Mouse (Mus musculus): ENCODE results near the gene Wdfy4. TPM values are rescaled to one million over a fixed set of nuclear protein-coding genes. Genes with fewer than 3 reads are reported as not detected.

Gene Wdfy4
- polyA plus RNA-seq, 1 experiment from 2014 or later: 0.09 TPM

- H3K27me3 ChIP-seq: no peaks in the 10 kb centered on the region
- no peak overlapping the region for H3K4me3 ChIP-seq (replicated peaks)
- H3K36me3 ChIP-seq (replicated peaks): no peaks in the 10 kb centered on the region
- ATAC-seq (ENCODE audit: low FRiP score): no peak
- H3K9me3 ChIP-seq: no peaks in the 10 kb centered on the region
- H3K4me2 ChIP-seq: no peak overlapping the region
- no peaks in the 10 kb centered on the region for H3K4me1 ChIP-seq
- no peak overlapping the region for H3K9ac ChIP-seq
- 87% methylated on average over 5 of the region's 5 CpGs for WGBS
- H3K27ac ChIP-seq: no peak overlapping the region
Measured at GRCm38 (mm10) chr14:33180102-33180501, 5.2 kb downstream of the Wdfy4 start.

- H3K36me3 ChIP-seq (replicated peaks): no peaks in the 10 kb centered on the region
- H3K4me2 ChIP-seq: no peak overlapping the region
- no peaks in the 10 kb centered on the region for H3K4me1 ChIP-seq
- H3K27ac ChIP-seq: no peak overlapping the region
- no peaks in the 10 kb centered on the region for H3K9me3 ChIP-seq
- WGBS: 83% methylated on average over 4 of the region's 4 CpGs
- H3K27me3 ChIP-seq: no peaks in the 10 kb centered on the region
- H3K9ac ChIP-seq: no peak overlapping the region
- H3K4me3 ChIP-seq (replicated peaks): no peak overlapping the region
- no peak for ATAC-seq (ENCODE audit: low FRiP score)
Measured at GRCm38 (mm10) chr14:33175059-33175821, 10.1 kb downstream of the Wdfy4 start.

GRCm38 (mm10) chr14:33171942-33172341, 13.4 kb downstream of the Wdfy4 start:
- no peak overlapping the region for H3K9ac ChIP-seq
- no peaks in the 10 kb centered on the region for H3K9me3 ChIP-seq
- H3K27me3 ChIP-seq: no peaks in the 10 kb centered on the region
- 82% methylated on average over 1 of the region's 1 CpGs for WGBS
- H3K27ac ChIP-seq: no peak overlapping the region
- H3K4me1 ChIP-seq: no peaks in the 10 kb centered on the region
- no peaks in the 10 kb centered on the region for H3K36me3 ChIP-seq (replicated peaks)
- no peak overlapping the region for H3K4me3 ChIP-seq (replicated peaks)
- H3K4me2 ChIP-seq: no peak overlapping the region
- no peak for ATAC-seq (ENCODE audit: low FRiP score)

GRCm38 (mm10) chr14:33168750-33169149, 16.6 kb downstream of the Wdfy4 start:
- no peak for ATAC-seq (ENCODE audit: low FRiP score)

GRCm38 (mm10) chr14:33162238-33162637, 23.1 kb downstream of the Wdfy4 start:
- Histone ChIP-seq H3K9ac (no peak overlapping the region), H3K4me1 (no peaks in the 10 kb centered on the region), H3K4me2 (no peak overlapping the region), H3K27ac (no peak overlapping the region), H3K36me3 (replicated peaks) (no peaks in the 10 kb centered on the region), H3K4me3 (replicated peaks) (no peak overlapping the region), H3K27me3 (no peaks in the 10 kb centered on the region), H3K9me3 (no peaks in the 10 kb centered on the region)
- ATAC-seq (ENCODE audit: low FRiP score): no peak
- 88% methylated on average over 5 of the region's 5 CpGs for WGBS

More at GRCm38 (mm10) chr14:33168750-33169149, 16.6 kb downstream of the Wdfy4 start:
- Histone ChIP-seq H3K9me3 (no peaks in the 10 kb centered on the region), H3K27me3 (no peaks in the 10 kb centered on the region), H3K4me1 (no peaks in the 10 kb centered on the region), H3K4me2 (no peak overlapping the region), H3K27ac (no peak overlapping the region), H3K9ac (no peak overlapping the region), H3K36me3 (replicated peaks) (no peaks in the 10 kb centered on the region), H3K4me3 (replicated peaks) (no peak overlapping the region)
- WGBS: 94% methylated on average over 4 of the region's 4 CpGs

GRCm38 (mm10) chr14:33158268-33158667, 27.0 kb downstream of the Wdfy4 start:
- Histone ChIP-seq H3K4me3 (replicated peaks) (no peak overlapping the region), H3K4me2 (no peak overlapping the region), H3K9ac (no peak overlapping the region), H3K4me1 (no peaks in the 10 kb centered on the region), H3K27me3 (no peaks in the 10 kb centered on the region), H3K36me3 (replicated peaks) (no peaks in the 10 kb centered on the region), H3K27ac (no peak overlapping the region), H3K9me3 (no peaks in the 10 kb centered on the region)
- WGBS: 69% methylated on average over 3 of the region's 3 CpGs
- no peak for ATAC-seq (ENCODE audit: low FRiP score)

GRCm38 (mm10) chr14:33152941-33153340, 32.4 kb downstream of the Wdfy4 start:
- ATAC-seq (ENCODE audit: low FRiP score): no peak
- Histone ChIP-seq H3K9ac (no peak overlapping the region), H3K27ac (no peak overlapping the region), H3K4me3 (replicated peaks) (no peak overlapping the region), H3K4me1 (no peaks in the 10 kb centered on the region), H3K27me3 (no peaks in the 10 kb centered on the region), H3K9me3 (no peaks in the 10 kb centered on the region), H3K36me3 (replicated peaks) (no peaks in the 10 kb centered on the region), H3K4me2 (no peak overlapping the region)
- WGBS: 58% methylated on average over 1 of the region's 1 CpGs

GRCm38 (mm10) chr14:33146287-33146686, 39.0 kb downstream of the Wdfy4 start:
- no peak overlapping the region for H3K9ac ChIP-seq
- no peaks in the 10 kb centered on the region for H3K4me1 ChIP-seq
- no peak overlapping the region for H3K4me3 ChIP-seq (replicated peaks)
- no peak overlapping the region for H3K27ac ChIP-seq
- H3K36me3 ChIP-seq (replicated peaks): no peaks in the 10 kb centered on the region
- no peak for ATAC-seq (ENCODE audit: low FRiP score)
- H3K4me2 ChIP-seq: no peak overlapping the region
- no peaks in the 10 kb centered on the region for H3K9me3 ChIP-seq
- no peaks in the 10 kb centered on the region for H3K27me3 ChIP-seq
- WGBS: 30% methylated on average over 2 of the region's 2 CpGs

GRCm38 (mm10) chr14:33136843-33137242, 48.5 kb downstream of the Wdfy4 start:
- ATAC-seq (ENCODE audit: low FRiP score): no peak
- Histone ChIP-seq H3K36me3 (replicated peaks) (no peaks in the 10 kb centered on the region), H3K9ac (no peak overlapping the region), H3K9me3 (no peaks in the 10 kb centered on the region), H3K27ac (no peak overlapping the region), H3K27me3 (no peaks in the 10 kb centered on the region), H3K4me3 (replicated peaks) (no peak overlapping the region), H3K4me2 (no peak overlapping the region), H3K4me1 (no peaks in the 10 kb centered on the region; the same call in 1 of the 2 replicates)
- 79% methylated on average over 9 of the region's 9 CpGs for WGBS

- no peak for ATAC-seq (ENCODE audit: low FRiP score)
- no peak overlapping the region for H3K9ac ChIP-seq
- no peaks in the 10 kb centered on the region for H3K36me3 ChIP-seq (replicated peaks)
- H3K4me3 ChIP-seq (replicated peaks): no peak overlapping the region
- H3K9me3 ChIP-seq: no peaks in the 10 kb centered on the region
- no peaks in the 10 kb centered on the region for H3K27me3 ChIP-seq
- H3K4me2 ChIP-seq: no peak overlapping the region
- 94% methylated on average over 6 of the region's 6 CpGs for WGBS
- H3K27ac ChIP-seq: no peak overlapping the region
- H3K4me1 ChIP-seq: no peaks in the 10 kb centered on the region; the same call in 1 of the 2 replicates
Measured at GRCm38 (mm10) chr14:33135170-33135569, 50.1 kb downstream of the Wdfy4 start.

GRCm38 (mm10) chr14:33131044-33131758, 54.1 kb downstream of the Wdfy4 start:
- H3K27ac ChIP-seq: no peak overlapping the region
- no peak overlapping the region for H3K9ac ChIP-seq
- no peaks in the 10 kb centered on the region for H3K36me3 ChIP-seq (replicated peaks)
- H3K4me1 ChIP-seq: no peaks in the 10 kb centered on the region
- no peak for ATAC-seq (ENCODE audit: low FRiP score)
- no peaks in the 10 kb centered on the region for H3K27me3 ChIP-seq
- WGBS: 59% methylated on average over 7 of the region's 7 CpGs
- H3K4me3 ChIP-seq (replicated peaks): no peak overlapping the region
- H3K4me2 ChIP-seq: no peak overlapping the region
- no peaks in the 10 kb centered on the region for H3K9me3 ChIP-seq

GRCm38 (mm10) chr14:33116590-33116989, 68.7 kb downstream of the Wdfy4 start:
- no peak overlapping the region for H3K4me3 ChIP-seq (replicated peaks)
- no peaks in the 10 kb centered on the region for H3K4me1 ChIP-seq
- no peaks in the 10 kb centered on the region for H3K9me3 ChIP-seq
- H3K4me2 ChIP-seq: no peak overlapping the region
- no peaks in the 10 kb centered on the region for H3K27me3 ChIP-seq
- ATAC-seq (ENCODE audit: low FRiP score): no peak
- H3K27ac ChIP-seq: no peak overlapping the region
- H3K36me3 ChIP-seq (replicated peaks): no peaks in the 10 kb centered on the region
- WGBS: 82% methylated on average over 1 of the region's 1 CpGs
- no peak overlapping the region for H3K9ac ChIP-seq

- 85% methylated on average over 3 of the region's 3 CpGs for WGBS
- no peaks in the 10 kb centered on the region for H3K27me3 ChIP-seq
Measured at GRCm38 (mm10) chr14:33104809-33105208, 80.5 kb downstream of the Wdfy4 start.

More at GRCm38 (mm10) chr14:33104809-33105208, 80.5 kb downstream of the Wdfy4 start:
- Histone ChIP-seq H3K4me3 (replicated peaks) (no peak overlapping the region), H3K9ac (no peak overlapping the region), H3K27ac (no peak overlapping the region), H3K4me1 (no peaks in the 10 kb centered on the region), H3K36me3 (replicated peaks) (no peaks in the 10 kb centered on the region), H3K4me2 (no peak overlapping the region), H3K9me3 (no peaks in the 10 kb centered on the region)
- ATAC-seq (ENCODE audit: low FRiP score): no peak
